ENCODE assay signal across 11 mouse cellular contexts in genomic region chr14:102811678-102812081, GRCm38 (mm10).
DNase-seq lines count a peak whose midpoint lies in the region; ATAC-seq and TF ChIP-seq lines count a peak whose summit lies in the region.
"Had no signal": no experiment of that assay in that cellular context is flagged by ENCODE, and none has a peak within 500 bp of the region (broad histone marks: within the 10 kb centered on the region; RNA-seq: fewer than 3 reads in every experiment).

No protein-coding gene starts in this region.

- peaks cover 12% of the 10 kb centered on the region; the same call in 1 of the 2 replicates for H3K4me1 ChIP-seq in heart, embryonic 12.5 days (replicated peaks)
- peaks cover 19% of the 10 kb centered on the region for H3K4me1 ChIP-seq in thymus, adult 2 months (replicated peaks; ENCODE audit: control insufficient read depth, insufficient read depth, low read length)
- H3K4me1 ChIP-seq in intestine, embryonic 15.5 days (replicated peaks): 0 out of 2 replicates have a peak, but pooled peaks cover 2% of the 10 kb centered on the region
- H3K4me1 ChIP-seq in midbrain, embryonic 10.5 days: no peaks in the 10 kb centered on the region
- H3K4me1 ChIP-seq: midbrain, embryonic 13.5 days had no signal

- H3K27ac ChIP-seq in heart, embryonic 12.5 days (ENCODE audit: poor library complexity, severe bottlenecking): no peak overlapping the region
- no peak overlapping the region for H3K27ac ChIP-seq in thymus, adult 2 months (ENCODE audit: control insufficient read depth, insufficient read depth, low read length)
- H3K27ac ChIP-seq in intestine, embryonic 15.5 days: peak overlapping the region; percentile 79
- no peak overlapping the region for H3K27ac ChIP-seq in midbrain, embryonic 10.5 days (replicated peaks)
- H3K27ac ChIP-seq: hindbrain, postnatal 0 days; midbrain, embryonic 13.5 days had no signal

- no peak for TF ChIP-seq CTCF in thymus, adult 2 months (IDR thresholded peaks at IDR 0.05; ENCODE audit: borderline replicate concordance, control insufficient read depth, extremely low read depth, insufficient read depth, low read length, poor library complexity)

- H3K9ac ChIP-seq in heart, embryonic 12.5 days: no peak overlapping the region
- H3K9ac ChIP-seq in intestine, embryonic 15.5 days: no peak overlapping the region
- H3K9ac ChIP-seq: midbrain, embryonic 13.5 days had no signal

- no peaks in the 10 kb centered on the region for H3K36me3 ChIP-seq in heart, embryonic 12.5 days
- no peaks in the 10 kb centered on the region for H3K36me3 ChIP-seq in thymus, adult 2 months (ENCODE audit: control insufficient read depth, insufficient read depth, low read length)
- no peaks in the 10 kb centered on the region for H3K36me3 ChIP-seq in intestine, embryonic 15.5 days
- H3K36me3 ChIP-seq in midbrain, embryonic 10.5 days: no peaks in the 10 kb centered on the region
- H3K36me3 ChIP-seq: midbrain, embryonic 13.5 days had no signal

- peak; percentile 47 to 57 for DNase-seq in heart, adult 9 months (ENCODE audit: low spot score in 2 of 2)
- peak; percentile 32 for DNase-seq in thymus, postnatal 25 days
- no peak for DNase-seq in thymus, adult 2 months
- no peak for DNase-seq in midbrain, embryonic 10.5 days (ENCODE audit: low spot score)
- DNase-seq in layer of hippocampus, adult 9-11 months: no peak

- no peak for ATAC-seq in heart, embryonic 12.5 days (ENCODE audit: insufficient number of reproducible peaks, low FRiP score)
- peak; percentile 82; the same call in 1 of the 2 replicates for ATAC-seq in intestine, embryonic 15.5 days
- ATAC-seq: activated CD4-positive, CD25-positive, alpha-beta regulatory T cell, adult 4 months; forebrain, embryonic 16.5 days; hindbrain, postnatal 0 days; midbrain, embryonic 13.5 days had no signal

- H3K9me3 ChIP-seq in heart, embryonic 12.5 days (replicated peaks): no peaks in the 10 kb centered on the region
- H3K9me3 ChIP-seq in intestine, embryonic 15.5 days: no peaks in the 10 kb centered on the region
- H3K9me3 ChIP-seq in midbrain, embryonic 10.5 days (replicated peaks): no peaks in the 10 kb centered on the region
- H3K9me3 ChIP-seq: midbrain, embryonic 13.5 days had no signal

- no peaks in the 10 kb centered on the region for H3K27me3 ChIP-seq in heart, embryonic 12.5 days (replicated peaks)
- no peaks in the 10 kb centered on the region for H3K27me3 ChIP-seq in thymus, adult 2 months (ENCODE audit: control insufficient read depth, insufficient read depth, low read length)
- no peaks in the 10 kb centered on the region for H3K27me3 ChIP-seq in intestine, embryonic 15.5 days (replicated peaks)
- no peaks in the 10 kb centered on the region for H3K27me3 ChIP-seq in midbrain, embryonic 10.5 days (ENCODE audit: low read depth, poor library complexity, severe bottlenecking)
- H3K27me3 ChIP-seq: midbrain, embryonic 13.5 days had no signal

- H3K4me3 ChIP-seq in heart, embryonic 12.5 days: no peak overlapping the region
- no peak overlapping the region for H3K4me3 ChIP-seq in thymus, adult 2 months (ENCODE audit: control insufficient read depth, insufficient read depth, low read length)
- H3K4me3 ChIP-seq in intestine, embryonic 15.5 days (replicated peaks): no peak overlapping the region
- H3K4me3 ChIP-seq in midbrain, embryonic 10.5 days: no peak overlapping the region
- H3K4me3 ChIP-seq: midbrain, embryonic 13.5 days had no signal

- TF ChIP-seq POLR2A in thymus, adult 2 months (IDR thresholded peaks at IDR 0.05; ENCODE audit: control insufficient read depth, extremely low read depth, insufficient read depth, low read length, poor library complexity): no peak

- WGBS in heart, embryonic 12.5 days: 36% methylated on average over 5 of the region's 5 CpGs
- WGBS in thymus, adult 2 months: 55% methylated on average over 5 of the region's 5 CpGs
- 26% methylated on average over 5 of the region's 5 CpGs for WGBS in intestine, embryonic 15.5 days
- WGBS in midbrain, embryonic 10.5 days: 55% methylated on average over 5 of the region's 5 CpGs

- H3K4me2 ChIP-seq in heart, embryonic 12.5 days: no peak overlapping the region
- H3K4me2 ChIP-seq in intestine, embryonic 15.5 days (replicated peaks): no peak overlapping the region
- H3K4me2 ChIP-seq: midbrain, embryonic 13.5 days had no signal

Comparison
In these comparisons a context has a peak if more than half of its experiments do, and no peak if none do; other contexts are left out.
1. DNase-seq: peak in heart, adult 9 months (2 of 2) and thymus, postnatal 25 days (single experiment); none in thymus, adult 2 months (single experiment), midbrain, embryonic 10.5 days (single experiment) and layer of hippocampus, adult 9-11 months (single experiment).